Mouse (Mus musculus) liver, embryonic 14.5 days (tissue): ENCODE measurements around the gene Igtp. TPM values are rescaled to one million over a fixed set of nuclear protein-coding genes. Genes with fewer than 3 reads are reported as not detected.

ENCODE experiments used
- ATAC-seq: fragments of 200-750 bp; cut with Nextera tagmentation; 2 replicates; pipeline ENCODE4 v1.8.0; 2017; ENCODE audit warnings: moderate number of reproducible peaks, mild to moderate bottlenecking, moderate library complexity; ENCODE audit not compliant: insufficient read depth
- DNase-seq, 3 experiments: peaks; one replicate each; pipeline ENCODE4 v3.0.0-alpha.2; 2012 to 2013; ENCODE audit warnings: low read depth in 3 of 3, low spot score in 3 of 3
- H3K27ac ChIP-seq: fragments of 300-500 bp; sonication (generic); 2 replicates; pipeline ENCODE4 v1.5.1; 2014; ENCODE audit warnings: moderate library complexity, mild to moderate bottlenecking, control low read depth, inconsistent platforms
- H3K27me3 ChIP-seq: fragments of 300-500 bp; sonication (generic); 2 replicates; pipeline ENCODE4 v1.6.1; 2014; ENCODE audit warnings: mild to moderate bottlenecking, low read length, moderate library complexity; ENCODE audit not compliant: control insufficient read depth, insufficient read depth
- H3K36me3 ChIP-seq: fragments of 300-500 bp; sonication (generic); replicated peaks from 2 replicates; pipeline ENCODE4 v1.6.1; 2014; ENCODE audit warnings: low read depth; ENCODE audit not compliant: control insufficient read depth, insufficient read depth
- H3K4me1 ChIP-seq, 2 experiments: fragments of 200-500 bp in 1 of 2; fragments of 300-500 bp in 1 of 2; sonication (generic) in 1 of 2; replicated peaks; 2 replicates each; pipeline ENCODE4 v1.6.1; 2012 to 2014; ENCODE audit warnings: antibody characterized with exemption in 1 of 2, inconsistent platforms in 1 of 2, low read length in 1 of 2; ENCODE audit not compliant: control insufficient read depth in 2 of 2, insufficient read depth in 2 of 2
- H3K4me2 ChIP-seq: fragments of 300-500 bp; sonication (generic); 2 replicates; pipeline ENCODE4 v1.6.1; 2014; ENCODE audit warnings: low read depth, mild to moderate bottlenecking, control low read depth, moderate library complexity
- H3K4me3 ChIP-seq, 2 experiments: fragments of 200-500 bp in 1 of 2; fragments of 300-500 bp in 1 of 2; sonication (generic) in 1 of 2; 2 replicates each; pipeline ENCODE4 v1.5.1; 2012 to 2014; ENCODE audit warnings: low read depth in 2 of 2, low read length in 2 of 2, mild to moderate bottlenecking in 2 of 2, control low read depth in 1 of 2, inconsistent platforms in 1 of 2, moderate library complexity in 1 of 2; ENCODE audit not compliant: insufficient read depth in 1 of 2
- H3K9ac ChIP-seq: fragments of 300-500 bp; sonication (generic); replicated peaks from 2 replicates; pipeline ENCODE4 v1.6.1; 2014; ENCODE audit warnings: mild to moderate bottlenecking, control low read depth, moderate library complexity
- H3K9me3 ChIP-seq: fragments of 300-500 bp; sonication (generic); 2 replicates; pipeline ENCODE4 v1.6.1; 2016; ENCODE audit warnings: low read length, mixed read lengths; ENCODE audit not compliant: control insufficient read depth
- CTCF ChIP-seq: IDR thresholded peaks from 2 replicates; pipeline ENCODE4 v1.5.1; 2016; ENCODE audit warnings: antibody characterized with exemption, low read depth, control low read depth
- EP300 ChIP-seq: IDR thresholded peaks from 2 replicates; pipeline ENCODE4 v1.6.1; 2016; ENCODE audit warnings: antibody characterized with exemption, low read depth
- WGBS: fragments of 180-500 bp; shearing (Covaris S2); extraction: QIAGEN DNeasy Blood & Tissue Kit; methylation state at CpG from one replicate; pipeline ENCODE4 v1.1.7; 2014; ENCODE audit not compliant: insufficient replicate concordance; 5-methylcytosine and 5-hydroxymethylcytosine counted together
- polyA plus RNA-seq, 2 experiments: library from polyadenylated mRNA; depleted of rRNA in 1 of 2; stranded (reverse) in 1 of 2; unstranded in 1 of 2; fragments of >200 nt; fragmentation: Nextera tagmentation in 1 of 2; extraction: Ambion mirVana in 1 of 2; gene quantifications; 2 replicates each; pipeline versions ENCODE4 v1.2.1 to v1.2.3; 2012 to 2014

Igtp gene
- polyA plus RNA-seq, 2 experiments: 4.7 to 7.6 TPM

- Histone ChIP-seq H3K4me2 (no peak overlapping the region), H3K27me3 (no peaks in the 10 kb centered on the region), H3K9ac (no peak overlapping the region), H3K4me1 (no peaks in the 10 kb centered on the region), H3K4me3 (no peak overlapping the region), H3K9me3 (no peaks in the 10 kb centered on the region), H3K36me3 (peaks cover 15% of the 10 kb centered on the region), H3K27ac (no peak overlapping the region)
- WGBS: 83% methylated on average over 7 of the region's 7 CpGs
- DNase-seq (no peak), ATAC-seq (no peak)
- TF ChIP-seq EP300 (no peak), CTCF (no peak)
These were observed 18.6 kb upstream of the Igtp start for GRCm38 (mm10) chr11:58180756-58181155.

- no peak overlapping the region for H3K27ac ChIP-seq
- no peak overlapping the region for H3K4me3 ChIP-seq
- no peak overlapping the region for H3K4me2 ChIP-seq
- H3K9me3 ChIP-seq: no peaks in the 10 kb centered on the region
- peaks cover 2% of the 10 kb centered on the region; the same call in 1 of the 2 replicates for H3K36me3 ChIP-seq
- 80% methylated on average over 3 of the region's 3 CpGs for WGBS
- ATAC-seq: no peak
- no peaks in the 10 kb centered on the region for H3K4me1 ChIP-seq
- DNase-seq: no peak
- TF ChIP-seq CTCF: no peak
- no peak for TF ChIP-seq EP300
- H3K9ac ChIP-seq: no peak overlapping the region
- H3K27me3 ChIP-seq: no peaks in the 10 kb centered on the region
These were observed 15.8 kb upstream of the Igtp start for GRCm38 (mm10) chr11:58183579-58183978.

GRCm38 (mm10) chr11:58189675-58190074, 9.7 kb upstream of the Igtp start:
- Histone ChIP-seq H3K27me3 (no peaks in the 10 kb centered on the region), H3K4me3 (no peak overlapping the region), H3K4me1 (peaks cover 0 to 4% of the 10 kb centered on the region in 2 experiments; a peak in 2 of 4 replicates), H3K4me2 (no peak overlapping the region), H3K9ac (no peak overlapping the region), H3K9me3 (no peaks in the 10 kb centered on the region), H3K27ac (no peak overlapping the region), H3K36me3 (no peaks in the 10 kb centered on the region)
- DNase-seq (no peak), ATAC-seq (no peak)
- TF ChIP-seq CTCF (no peak), EP300 (no peak)
- WGBS: 80% methylated on average over 6 of the region's 6 CpGs

- H3K9ac ChIP-seq: no peak overlapping the region
- no peak overlapping the region for H3K4me3 ChIP-seq
- no peaks in the 10 kb centered on the region for H3K9me3 ChIP-seq
- no peak overlapping the region for H3K27ac ChIP-seq
- WGBS: 57% methylated on average over 3 of the region's 3 CpGs
- H3K36me3 ChIP-seq: no peaks in the 10 kb centered on the region
- DNase-seq: no peak
- no peak for ATAC-seq
- peaks cover 0 to 4% of the 10 kb centered on the region in 2 experiments; a peak in 2 of 4 replicates for H3K4me1 ChIP-seq
- TF ChIP-seq EP300: no peak
- no peak for TF ChIP-seq CTCF
- no peaks in the 10 kb centered on the region for H3K27me3 ChIP-seq
- H3K4me2 ChIP-seq: no peak overlapping the region
These were observed 6.0 kb upstream of the Igtp start for GRCm38 (mm10) chr11:58193326-58193725.

GRCm38 (mm10) chr11:58193860-58194520, 5.4 kb upstream of the Igtp start:
- H3K27ac ChIP-seq: no peak overlapping the region
- TF ChIP-seq EP300 (no peak), CTCF (no peak)
- no peak overlapping the region for H3K4me3 ChIP-seq
- WGBS: 44% methylated on average over 4 of the region's 4 CpGs
- no peak for DNase-seq
- H3K36me3 ChIP-seq: no peaks in the 10 kb centered on the region
- peaks cover 0 to 8% of the 10 kb centered on the region in 2 experiments; a peak in 2 of 4 replicates for H3K4me1 ChIP-seq
- no peak overlapping the region for H3K4me2 ChIP-seq
- H3K27me3 ChIP-seq: no peaks in the 10 kb centered on the region
- no peaks in the 10 kb centered on the region for H3K9me3 ChIP-seq
- no peak overlapping the region for H3K9ac ChIP-seq
- no peak for ATAC-seq
